Mouse (Mus musculus) embryonic facial prominence, embryonic 14.5 days (tissue): ENCODE results near the gene D10Jhu81e. TPM values are rescaled to one million over a fixed set of nuclear protein-coding genes. Genes with fewer than 3 reads are reported as not detected.
"Not testable (repeated sequence)": the region's sequence is repeated elsewhere in the genome, so short reads cannot be mapped to it uniquely, and the experiment has no call there.

Source experiments
- ATAC-seq: fragments of 200-750 bp; cut with Nextera tagmentation; 2 replicates; pipeline ENCODE4 v1.8.0; 2017; ENCODE audit warnings: low read depth, moderate number of reproducible peaks, moderate TSS enrichment
- DNase-seq: peaks from one replicate; pipeline ENCODE4 v3.0.0-alpha.2; 2015; ENCODE audit warnings: low spot score
- H3K27ac ChIP-seq: fragments of 300-500 bp; sonication (generic); replicated peaks from 2 replicates; pipeline ENCODE4 v1.5.1; 2014; ENCODE audit warnings: low read depth, mild to moderate bottlenecking, low read length, moderate library complexity
- H3K27me3 ChIP-seq: fragments of 300-500 bp; sonication (generic); replicated peaks from 2 replicates; pipeline ENCODE4 v1.6.1; 2014; ENCODE audit warnings: low read length; ENCODE audit not compliant: control insufficient read depth, insufficient read depth
- H3K36me3 ChIP-seq: fragments of 300-500 bp; sonication (generic); 2 replicates; pipeline ENCODE4 v1.6.1; 2014; ENCODE audit warnings: low read length, mixed read lengths; ENCODE audit not compliant: control insufficient read depth, insufficient read depth
- H3K4me1 ChIP-seq: fragments of 300-500 bp; sonication (generic); 2 replicates; pipeline ENCODE4 v1.6.1; 2014; ENCODE audit warnings: antibody characterized with exemption, low read length; ENCODE audit not compliant: control insufficient read depth, insufficient read depth
- H3K4me2 ChIP-seq: fragments of 300-500 bp; sonication (generic); 2 replicates; pipeline ENCODE4 v1.6.1; 2014; ENCODE audit warnings: low read depth, mild to moderate bottlenecking, low read length, moderate library complexity, mixed read lengths
- H3K4me3 ChIP-seq: fragments of 300-500 bp; sonication (generic); 2 replicates; pipeline ENCODE4 v1.5.1; 2014; ENCODE audit warnings: low read depth, mild to moderate bottlenecking, low read length
- H3K9ac ChIP-seq: fragments of 300-500 bp; sonication (generic); 2 replicates; pipeline ENCODE4 v1.6.1; 2014; ENCODE audit warnings: low read depth, mild to moderate bottlenecking, low read length, moderate library complexity, mixed read lengths
- H3K9me3 ChIP-seq: fragments of 300-500 bp; sonication (generic); 2 replicates; pipeline ENCODE4 v1.6.1; 2016; ENCODE audit warnings: low read length; ENCODE audit not compliant: control insufficient read depth
- WGBS: fragments of 180-500 bp; shearing (Covaris S2); extraction: QIAGEN DNeasy Blood & Tissue Kit; methylation state at CpG from one replicate; pipeline ENCODE4 v1.1.7; 2014; 5-methylcytosine and 5-hydroxymethylcytosine counted together
- polyA plus RNA-seq: library from polyadenylated mRNA; unstranded; fragments of >200 nt; fragmentation: Nextera tagmentation; extraction: Ambion mirVana; gene quantifications from 2 replicates; pipeline ENCODE4 v1.2.1, GENCODE M21; 2014

Gene D10Jhu81e
- polyA plus RNA-seq, 1 experiment from 2014 or later = 27.2 TPM

- Histone ChIP-seq H3K4me1 (peaks cover 27% of the 10 kb centered on the region), H3K27me3 (no peaks in the 10 kb centered on the region), H3K4me3 (no peak overlapping the region), H3K4me2 (no peak overlapping the region), H3K9ac (no peak overlapping the region), H3K27ac (no peak overlapping the region), H3K36me3 (no peaks in the 10 kb centered on the region), H3K9me3 (no peaks in the 10 kb centered on the region)
- DNase-seq (no peak), ATAC-seq (no peak)
- 62% methylated on average over 4 of the region's 4 CpGs for WGBS
These were observed 35.2 kb downstream of the D10Jhu81e start for GRCm38 (mm10) chr10:78134400-78134799.

- ATAC-seq = peak; percentile 37; the same call in 1 of the 2 replicates
- peaks cover 20% of the 10 kb centered on the region for H3K4me1 ChIP-seq
- H3K4me3 ChIP-seq = no peak overlapping the region
- 64% methylated on average over 4 of the region's 4 CpGs for WGBS
- no peak overlapping the region for H3K4me2 ChIP-seq
- H3K27ac ChIP-seq = no peak overlapping the region
- DNase-seq = no peak
- H3K9ac ChIP-seq = no peak overlapping the region
- H3K9me3 ChIP-seq = no peaks in the 10 kb centered on the region
- no peaks in the 10 kb centered on the region for H3K27me3 ChIP-seq
- H3K36me3 ChIP-seq = no peaks in the 10 kb centered on the region
These were observed 39.6 kb downstream of the D10Jhu81e start for GRCm38 (mm10) chr10:78129998-78130397.

- H3K4me3 ChIP-seq = no peak overlapping the region
- no peaks in the 10 kb centered on the region for H3K27me3 ChIP-seq
- no peak for ATAC-seq
- H3K4me1 ChIP-seq = peaks cover 18% of the 10 kb centered on the region; the same call in 1 of the 2 replicates
- no peaks in the 10 kb centered on the region for H3K36me3 ChIP-seq
- WGBS = 38% methylated on average over 11 of the region's 11 CpGs
- no peak overlapping the region for H3K9ac ChIP-seq
- no peaks in the 10 kb centered on the region for H3K9me3 ChIP-seq
- peak; percentile 59 for DNase-seq
- H3K4me2 ChIP-seq = no peak overlapping the region
- no peak overlapping the region for H3K27ac ChIP-seq
These were observed 40.2 kb downstream of the D10Jhu81e start for GRCm38 (mm10) chr10:78129423-78129822.

GRCm38 (mm10) chr10:78128647-78129046 lies 40.9 kb downstream of the D10Jhu81e start:
- peaks cover 15% of the 10 kb centered on the region; the same call in 1 of the 2 replicates for H3K4me1 ChIP-seq
- no peak for ATAC-seq
- H3K27me3 ChIP-seq = no peaks in the 10 kb centered on the region
- no peak overlapping the region for H3K9ac ChIP-seq
- H3K9me3 ChIP-seq = no peaks in the 10 kb centered on the region
- WGBS = 68% methylated on average over 2 of the region's 2 CpGs
- no peaks in the 10 kb centered on the region for H3K36me3 ChIP-seq
- H3K4me3 ChIP-seq = no peak overlapping the region
- H3K27ac ChIP-seq = no peak overlapping the region
- H3K4me2 ChIP-seq = no peak overlapping the region
- no peak for DNase-seq

- Histone ChIP-seq H3K9me3 (no peaks in the 10 kb centered on the region), H3K9ac (no peak overlapping the region), H3K27me3 (no peaks in the 10 kb centered on the region), H3K36me3 (no peaks in the 10 kb centered on the region), H3K4me3 (no peak overlapping the region), H3K27ac (no peak overlapping the region), H3K4me1 (peaks cover 15% of the 10 kb centered on the region; the same call in 1 of the 2 replicates), H3K4me2 (no peak overlapping the region)
- WGBS = 33% methylated on average over 1 of the region's 1 CpGs
- DNase-seq = no peak
- no peak for ATAC-seq
These were observed 41.7 kb downstream of the D10Jhu81e start for GRCm38 (mm10) chr10:78127931-78128330.

- ATAC-seq = no peak
- Histone ChIP-seq H3K9me3 (no peaks in the 10 kb centered on the region), H3K4me1 (peaks cover 15% of the 10 kb centered on the region; the same call in 1 of the 2 replicates), H3K9ac (no peak overlapping the region), H3K36me3 (no peaks in the 10 kb centered on the region), H3K27me3 (no peaks in the 10 kb centered on the region), H3K4me3 (no peak overlapping the region), H3K27ac (no peak overlapping the region), H3K4me2 (no peak overlapping the region)
- 65% methylated on average over 9 of the region's 9 CpGs for WGBS
- DNase-seq = no peak
These were observed 42.3 kb downstream of the D10Jhu81e start for GRCm38 (mm10) chr10:78127046-78127870.

GRCm38 (mm10) chr10:78126311-78126710 lies 43.3 kb downstream of the D10Jhu81e start:
- no peaks in the 10 kb centered on the region for H3K36me3 ChIP-seq
- WGBS = 87% methylated on average over 5 of the region's 5 CpGs
- H3K4me2 ChIP-seq = no peak overlapping the region
- no peak overlapping the region for H3K27ac ChIP-seq
- no peak overlapping the region for H3K4me3 ChIP-seq
- H3K9me3 ChIP-seq = no peaks in the 10 kb centered on the region
- H3K27me3 ChIP-seq = no peaks in the 10 kb centered on the region
- DNase-seq (no peak), ATAC-seq (no peak)
- no peak overlapping the region for H3K9ac ChIP-seq
- peaks cover 15% of the 10 kb centered on the region; the same call in 1 of the 2 replicates for H3K4me1 ChIP-seq

- not testable (repeated sequence) for DNase-seq, H3K4me3 ChIP-seq, H3K4me2 ChIP-seq, ATAC-seq, H3K36me3 ChIP-seq, H3K9me3 ChIP-seq, H3K27ac ChIP-seq, H3K9ac ChIP-seq, H3K27me3 ChIP-seq
- 45% methylated on average over 8 of the region's 8 CpGs for WGBS
- peaks cover 12% of the 10 kb centered on the region; the same call in 1 of the 2 replicates for H3K4me1 ChIP-seq
These were observed 44.5 kb downstream of the D10Jhu81e start for GRCm38 (mm10) chr10:78125061-78125460.

GRCm38 (mm10) chr10:78124137-78124536 lies 45.4 kb downstream of the D10Jhu81e start:
- H3K36me3 ChIP-seq, H3K9ac ChIP-seq, ATAC-seq, H3K4me3 ChIP-seq, DNase-seq, H3K4me1 ChIP-seq, H3K9me3 ChIP-seq, H3K27me3 ChIP-seq, H3K27ac ChIP-seq, H3K4me2 ChIP-seq: not testable (repeated sequence)
- 54% methylated on average over 6 of the region's 6 CpGs for WGBS
